Mouse (Mus musculus) small intestine, adult 2 months (tissue): Measurements from ENCODE around the gene Rps27rt. TPM values are rescaled to one million over a fixed set of nuclear protein-coding genes. Genes with fewer than 3 reads are reported as not detected.
"Not testable (repeated sequence)": the region's sequence is repeated elsewhere in the genome, so short reads cannot be mapped to it uniquely, and the experiment has no call there.

ENCODE experiments used
- H3K27ac ChIP-seq: fragments of 200-500 bp; 2 replicates; pipeline ENCODE4 v1.5.1; 2012; ENCODE audit warnings: low read depth, low read length, control low read depth, inconsistent platforms; ENCODE audit not compliant: insufficient read depth
- H3K27me3 ChIP-seq: fragments of 200-500 bp; 2 replicates; pipeline ENCODE4 v1.6.1; 2012; ENCODE audit warnings: mild to moderate bottlenecking, moderate library complexity, low read length, inconsistent platforms; ENCODE audit not compliant: control insufficient read depth, insufficient read depth
- H3K36me3 ChIP-seq: fragments of 200-500 bp; 2 replicates; pipeline ENCODE4 v1.6.1; 2012; ENCODE audit warnings: mild to moderate bottlenecking, low read length, control low read depth, inconsistent platforms; ENCODE audit not compliant: control insufficient read depth, insufficient read depth
- H3K4me1 ChIP-seq: fragments of 200-500 bp; 2 replicates; pipeline ENCODE4 v1.6.1; 2012; ENCODE audit warnings: low read length, inconsistent platforms, mixed read lengths; ENCODE audit not compliant: control insufficient read depth, insufficient read depth, insufficient read length
- H3K4me3 ChIP-seq: fragments of 200-500 bp; 2 replicates; pipeline ENCODE4 v1.5.1; 2012; ENCODE audit warnings: low read depth, mild to moderate bottlenecking, control low read depth, inconsistent platforms, low read length, moderate library complexity
- CTCF ChIP-seq: fragments of 200-500 bp; IDR thresholded peaks from 2 replicates; pipeline ENCODE4 v1.5.1; 2012; ENCODE audit warnings: low read depth, mild to moderate bottlenecking, control low read depth, inconsistent platforms, low read length, moderate library complexity, mixed read lengths; ENCODE audit not compliant: insufficient replicate concordance, insufficient read length; ENCODE audit errors: extremely low read depth
- POLR2A ChIP-seq: fragments of 200-500 bp; IDR thresholded peaks from 2 replicates; pipeline ENCODE4 v1.6.1; 2012; ENCODE audit warnings: low read depth, mild to moderate bottlenecking, control low read depth, inconsistent platforms, low read length, moderate library complexity
- WGBS: fragments of 180-500 bp; shearing (Covaris S2); methylation state at CpG from one replicate; pipeline ENCODE4 v1.1.7; 2018; 5-methylcytosine and 5-hydroxymethylcytosine counted together
- polyA plus RNA-seq: library from polyadenylated mRNA; depleted of rRNA; stranded (reverse); fragments of >200 nt; gene quantifications from 2 replicates; pipeline ENCODE4 v1.2.3, GENCODE M21; 2012; rRNA removed

Rps27rt gene
- 14.2 and 17.9 TPM in 2 replicates for polyA plus RNA-seq

DNA sequence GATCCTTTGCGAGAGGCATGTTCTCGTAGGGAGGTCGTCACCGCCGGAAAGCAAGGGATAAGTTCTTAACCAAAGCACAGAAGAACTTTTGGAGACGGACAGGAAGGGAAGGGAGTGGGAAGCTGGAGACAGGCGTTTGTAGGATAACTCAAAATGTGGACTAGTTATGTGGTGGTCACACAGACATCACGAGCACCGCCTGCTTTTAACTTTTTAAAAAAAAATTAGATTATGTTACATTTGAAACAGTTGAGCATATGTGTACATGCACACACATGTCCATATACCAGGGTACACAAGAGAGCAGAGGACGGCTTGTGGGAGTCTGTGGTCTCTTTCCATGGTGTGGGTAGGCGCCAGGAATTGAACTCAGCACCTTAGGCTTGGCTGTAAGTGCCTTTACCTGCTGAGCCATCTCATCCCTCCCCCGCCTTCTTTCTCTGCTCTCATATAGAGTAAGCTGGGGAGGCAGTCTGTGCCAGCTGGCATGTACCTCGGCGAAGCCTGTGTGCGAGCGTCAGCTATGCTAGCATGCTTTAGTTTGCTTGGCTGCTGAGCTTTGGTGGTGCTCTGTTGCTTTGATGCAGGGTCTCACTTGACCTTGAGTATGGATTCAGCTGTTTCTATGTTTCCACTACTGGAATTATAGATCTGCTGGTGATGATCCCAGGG is at the start of gene Rps27rt:
Gene Rps27rt, minus strand, starts transcription at position 51 of the 672 bp plus-strand sequence.
- H3K27me3 ChIP-seq = no peaks in the 10 kb centered on the region
- no peak within 1 kb of the TSS for H3K27ac ChIP-seq
- no peaks in the 10 kb centered on the region for H3K36me3 ChIP-seq

DNA sequence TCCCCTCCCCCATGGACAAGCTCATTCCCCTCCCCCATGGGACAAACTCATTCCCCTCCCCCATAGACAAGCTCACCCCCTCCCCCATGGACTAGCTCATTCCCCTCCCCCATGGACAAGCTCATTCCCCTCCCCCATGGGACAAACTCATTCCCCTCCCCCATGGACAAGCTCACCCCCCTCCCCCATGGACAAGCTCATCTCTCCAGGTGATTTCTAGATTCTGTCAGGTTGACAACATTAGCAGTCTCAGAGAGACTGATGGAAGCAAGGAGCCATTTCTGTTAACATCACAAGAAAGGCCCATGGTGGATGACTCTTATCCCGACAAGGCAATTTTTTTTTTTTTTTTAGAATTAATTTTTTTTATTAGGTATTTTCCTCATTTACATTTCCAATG is 48.5 kb upstream of the Rps27rt start:
- 97% methylated on average over 1 of the region's 1 CpGs for WGBS

More for the DNA sequence above, at the start of gene Rps27rt:
- peaks cover 5% of the 10 kb centered on the region for H3K4me1 ChIP-seq
- no peak within 1 kb of the TSS for H3K4me3 ChIP-seq
- TF ChIP-seq CTCF (no peak), POLR2A (no peak)
- 94% methylated on average over 16 of the region's 16 CpGs for WGBS

DNA sequence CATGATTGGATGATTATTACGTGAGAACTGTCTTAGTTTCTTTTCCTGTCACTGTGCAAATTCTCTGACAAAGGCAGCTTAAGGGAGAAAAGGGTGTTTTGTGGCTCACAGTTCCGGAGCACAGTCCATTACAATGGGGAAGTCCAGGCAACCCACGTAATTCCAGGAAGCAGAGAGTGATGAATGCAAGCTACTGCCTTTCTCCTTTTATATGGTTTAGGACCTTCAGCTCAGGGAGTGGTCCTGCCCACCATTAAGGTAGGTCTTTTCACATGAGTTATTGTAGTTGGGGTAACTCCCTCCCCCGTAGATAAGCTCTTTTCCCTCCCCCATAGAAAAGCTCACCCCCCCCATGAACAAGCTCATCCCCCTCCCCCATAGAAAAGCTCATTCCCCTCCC is 48.0 kb upstream of the Rps27rt start:
- H3K36me3 ChIP-seq = no peaks in the 10 kb centered on the region
- H3K4me1 ChIP-seq = 0 out of 2 replicates have a peak, but pooled peaks cover 2% of the 10 kb centered on the region
- H3K27me3 ChIP-seq = no peaks in the 10 kb centered on the region
- no peak overlapping the region for H3K4me3 ChIP-seq
- H3K27ac ChIP-seq = no peak overlapping the region
- WGBS = 85% methylated on average over 4 of the region's 4 CpGs
- TF ChIP-seq POLR2A = no peak
- no peak for TF ChIP-seq CTCF

More for the DNA sequence above, 48.5 kb upstream of the Rps27rt start:
- H3K4me3 ChIP-seq, H3K4me1 ChIP-seq, H3K27ac ChIP-seq, H3K27me3 ChIP-seq, H3K36me3 ChIP-seq: not testable (repeated sequence)

DNA sequence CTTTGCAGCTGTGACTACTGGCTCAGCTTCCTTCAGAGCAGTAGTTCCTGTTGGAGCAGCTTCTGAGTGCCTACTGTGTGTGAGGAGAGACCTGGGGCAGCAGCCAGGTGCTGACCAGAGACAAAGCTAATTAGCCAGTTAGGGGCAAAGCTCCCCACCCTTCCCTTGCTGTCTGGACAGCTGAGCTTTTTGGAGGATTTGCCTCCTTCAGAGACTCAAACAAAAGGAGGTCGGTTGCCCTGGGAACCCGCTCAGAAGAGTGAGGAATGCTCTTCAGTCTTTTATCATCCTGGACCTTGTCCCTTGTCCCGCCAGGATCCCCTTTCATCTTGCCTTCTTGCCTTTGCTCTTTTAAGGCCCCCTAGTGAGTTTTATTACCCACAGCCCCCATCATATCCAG is 46.8 kb upstream of the Rps27rt start:
- no peak overlapping the region for H3K4me3 ChIP-seq
- WGBS = 30% methylated on average over 3 of the region's 3 CpGs
- no peak for TF ChIP-seq POLR2A
- no peak for TF ChIP-seq CTCF

DNA sequence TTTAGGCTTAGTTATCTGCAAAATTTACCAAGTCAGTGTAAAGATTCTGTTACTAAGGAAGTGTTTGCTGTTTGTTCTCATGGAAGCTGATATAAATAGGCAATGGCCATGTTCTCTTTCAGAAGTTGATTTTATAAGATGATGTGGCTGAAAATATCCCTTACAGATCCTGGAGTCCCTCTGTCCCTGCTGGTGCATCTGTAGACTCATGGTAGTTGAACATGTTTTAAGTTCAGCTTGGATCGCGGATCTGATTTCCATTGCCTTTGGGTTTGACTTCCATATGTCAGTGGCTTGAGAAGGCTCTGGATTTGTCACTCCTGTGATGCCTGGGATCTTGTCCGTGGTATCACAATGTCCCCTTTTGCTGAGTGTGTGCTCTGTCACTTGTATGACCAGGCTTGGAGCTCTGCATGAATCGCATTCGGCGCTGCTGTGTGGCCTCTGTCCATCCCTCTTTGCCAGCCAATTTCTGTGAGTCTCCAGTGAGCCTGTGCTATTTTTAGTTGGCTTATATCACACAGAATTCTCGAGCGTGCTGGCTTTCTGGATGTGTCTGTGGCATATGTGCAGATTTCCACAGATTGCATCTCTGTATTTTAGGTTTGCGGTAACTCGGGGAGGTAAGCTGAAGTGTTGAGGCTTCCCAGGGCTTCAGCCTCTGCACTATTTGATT is 41.3 kb upstream of the Rps27rt start:
- Histone ChIP-seq H3K27ac (no peak overlapping the region), H3K4me1 (peaks cover 12% of the 10 kb centered on the region; the same call in 1 of the 2 replicates), H3K36me3 (no peaks in the 10 kb centered on the region; the same call in 1 of the 2 replicates), H3K4me3 (no peak overlapping the region), H3K27me3 (no peaks in the 10 kb centered on the region)
- no peak for TF ChIP-seq CTCF
- no peak for TF ChIP-seq POLR2A
- WGBS = 83% methylated on average over 10 of the region's 10 CpGs

More for the DNA sequence above, 46.8 kb upstream of the Rps27rt start:
- Histone ChIP-seq H3K27me3 (no peaks in the 10 kb centered on the region), H3K36me3 (no peaks in the 10 kb centered on the region), H3K4me1 (0 out of 2 replicates have a peak, but pooled peaks cover 2% of the 10 kb centered on the region), H3K27ac (no peak overlapping the region)

DNA sequence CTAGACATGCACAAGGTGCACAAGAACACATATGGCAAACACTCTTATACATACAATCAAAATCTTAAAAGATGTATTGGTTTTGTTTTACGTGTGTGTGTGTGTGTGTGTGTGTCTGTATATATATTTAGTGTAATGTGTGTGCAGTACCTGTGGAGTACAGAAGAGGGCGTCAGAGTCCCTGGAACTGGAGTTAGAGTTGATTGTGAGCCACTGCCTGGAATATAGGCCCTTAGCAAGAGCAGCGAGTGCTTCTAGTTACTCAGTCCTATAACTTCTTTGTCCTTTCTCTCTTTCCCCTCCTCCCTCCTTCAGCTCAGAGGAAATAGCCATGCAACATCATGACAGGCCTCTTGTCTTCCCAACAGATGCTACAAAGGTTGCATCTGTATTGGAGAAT is 40.6 kb upstream of the Rps27rt start:
- TF ChIP-seq CTCF (no peak), POLR2A (no peak)
- no peak overlapping the region for H3K27ac ChIP-seq
- WGBS = 88% methylated on average over 3 of the region's 3 CpGs
- H3K27me3 ChIP-seq = no peaks in the 10 kb centered on the region
- H3K36me3 ChIP-seq = no peaks in the 10 kb centered on the region; the same call in 1 of the 2 replicates
- H3K4me3 ChIP-seq = no peak overlapping the region
- H3K4me1 ChIP-seq = peaks cover 15% of the 10 kb centered on the region; the same call in 1 of the 2 replicates

DNA sequence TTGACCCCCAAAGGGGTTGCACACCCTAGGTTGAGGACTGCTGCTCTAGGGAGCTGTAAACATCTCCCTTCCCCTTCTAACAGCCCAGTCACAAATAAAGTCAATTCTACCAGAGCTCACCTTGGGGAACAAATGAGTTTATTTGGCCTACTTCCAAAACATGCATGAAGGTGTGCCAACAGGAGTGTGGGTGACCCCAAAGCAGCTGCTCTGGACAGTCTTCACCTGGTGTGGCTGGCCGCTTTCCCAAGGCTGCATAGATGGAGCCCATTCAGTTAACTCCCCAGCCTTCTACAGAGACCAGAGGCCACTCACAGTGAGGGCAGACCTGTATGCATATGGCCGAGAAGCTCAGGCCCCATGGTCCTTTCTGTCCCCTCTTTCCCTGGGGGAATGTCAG is 38.9 kb upstream of the Rps27rt start:
- Histone ChIP-seq H3K27ac (no peak overlapping the region), H3K4me3 (no peak overlapping the region), H3K27me3 (no peaks in the 10 kb centered on the region), H3K4me1 (peaks cover 15% of the 10 kb centered on the region; the same call in 1 of the 2 replicates), H3K36me3 (no peaks in the 10 kb centered on the region; the same call in 1 of the 2 replicates)
- 55% methylated on average over 2 of the region's 2 CpGs for WGBS
- TF ChIP-seq CTCF = no peak
- TF ChIP-seq POLR2A = no peak
